Mouse (Mus musculus) neural tube, embryonic 13.5 days (tissue): ENCODE results near the gene Plxna2. TPM values are rescaled to one million over a fixed set of nuclear protein-coding genes. Genes with fewer than 3 reads are reported as not detected.

Experiments used
- ATAC-seq: fragments of 200-750 bp; cut with Nextera tagmentation; 2 replicates; pipeline ENCODE4 v1.8.0; 2017; ENCODE audit warnings: low read depth, mild to moderate bottlenecking, moderate TSS enrichment, moderate library complexity
- H3K27ac ChIP-seq: fragments of 300-500 bp; sonication (generic); replicated peaks from 2 replicates; pipeline ENCODE4 v1.5.1; 2015; ENCODE audit warnings: moderate library complexity, mild to moderate bottlenecking, inconsistent platforms
- H3K27me3 ChIP-seq: fragments of 300-500 bp; sonication (generic); 2 replicates; pipeline ENCODE4 v1.6.1; 2015; ENCODE audit warnings: mild to moderate bottlenecking, inconsistent platforms
- H3K36me3 ChIP-seq: fragments of 300-500 bp; sonication (generic); 2 replicates; pipeline ENCODE4 v1.6.1; 2015; ENCODE audit warnings: mild to moderate bottlenecking, inconsistent platforms
- H3K4me1 ChIP-seq: fragments of 300-500 bp; sonication (generic); replicated peaks from 2 replicates; pipeline ENCODE4 v1.6.1; 2015; ENCODE audit warnings: inconsistent platforms
- H3K4me2 ChIP-seq: fragments of 300-500 bp; sonication (generic); 2 replicates; pipeline ENCODE4 v1.6.1; 2015; ENCODE audit warnings: inconsistent platforms, mild to moderate bottlenecking, moderate library complexity
- H3K4me3 ChIP-seq: fragments of 300-500 bp; sonication (generic); 2 replicates; pipeline ENCODE4 v1.5.1; 2015; ENCODE audit warnings: mild to moderate bottlenecking, inconsistent platforms
- H3K9ac ChIP-seq: fragments of 300-500 bp; sonication (generic); 2 replicates; pipeline ENCODE4 v1.6.1; 2015; ENCODE audit warnings: moderate library complexity, mild to moderate bottlenecking, inconsistent platforms
- H3K9me3 ChIP-seq: fragments of 300-500 bp; sonication (generic); 2 replicates; pipeline ENCODE4 v1.6.1; 2016; ENCODE audit warnings: inconsistent platforms
- WGBS: fragments of 180-500 bp; shearing (Covaris S2); methylation state at CpG from one replicate; pipeline ENCODE4 v1.1.7; 2015; 5-methylcytosine and 5-hydroxymethylcytosine counted together
- polyA plus RNA-seq: library from polyadenylated mRNA; unstranded; fragments of >200 nt; fragmentation: Nextera tagmentation; extraction: Ambion mirVana; gene quantifications from 2 replicates; pipeline ENCODE4 v1.2.1, GENCODE M21; 2015

Plxna2 gene
- polyA plus RNA-seq, 1 experiment from 2014 or later: 42.6 TPM

DNA sequence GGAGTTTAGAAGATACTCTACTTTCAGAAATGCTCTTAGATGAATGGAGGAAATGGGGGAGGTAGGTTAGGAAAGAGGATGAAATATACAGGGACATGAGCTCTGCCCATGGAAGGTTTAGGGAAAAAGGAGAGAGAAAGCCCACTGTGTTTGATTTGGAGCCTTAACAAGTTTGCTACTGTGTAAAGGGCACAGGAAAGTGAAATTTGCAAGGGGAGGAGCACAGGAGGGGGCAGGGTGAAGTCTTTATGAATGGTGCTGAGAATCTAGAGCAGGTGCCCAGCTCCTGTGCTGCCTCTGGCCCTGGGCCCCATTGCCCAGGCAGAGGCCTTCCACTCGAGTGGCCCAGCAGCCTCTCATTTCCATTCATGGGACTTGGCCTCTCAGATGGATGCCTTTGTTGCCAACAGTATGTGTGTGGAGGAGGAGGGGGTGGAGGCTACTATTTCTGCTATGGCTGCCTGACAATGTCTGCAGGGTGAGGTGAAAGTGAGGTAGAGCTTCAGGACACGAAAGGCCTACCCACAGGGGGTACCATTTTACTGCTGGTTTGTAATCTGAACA is 4.7 kb upstream of the Plxna2 start:
- Histone ChIP-seq H3K27ac (no peak overlapping the region), H3K36me3 (no peaks in the 10 kb centered on the region), H3K27me3 (no peaks in the 10 kb centered on the region), H3K4me1 (peaks cover 20% of the 10 kb centered on the region), H3K4me2 (no peak overlapping the region), H3K9ac (no peak overlapping the region), H3K9me3 (no peaks in the 10 kb centered on the region), H3K4me3 (no peak overlapping the region)
- ATAC-seq: peak; percentile 66
- WGBS: 13% methylated on average over 2 of the region's 2 CpGs

- WGBS: 65% methylated on average over 5 of the region's 5 CpGs
- H3K27ac ChIP-seq: no peak overlapping the region
- H3K4me1 ChIP-seq: peaks cover 20% of the 10 kb centered on the region
- H3K27me3 ChIP-seq: no peaks in the 10 kb centered on the region
- H3K4me2 ChIP-seq: no peak overlapping the region
- no peak for ATAC-seq
- no peak overlapping the region for H3K9ac ChIP-seq
- H3K9me3 ChIP-seq: no peaks in the 10 kb centered on the region
- H3K4me3 ChIP-seq: no peak overlapping the region
- H3K36me3 ChIP-seq: no peaks in the 10 kb centered on the region
Observed at GRCm38 (mm10) chr1:194613923-194614830, 3.8 kb upstream of the Plxna2 start.

- H3K4me2 ChIP-seq: no peak overlapping the region
- 39% methylated on average over 1 of the region's 1 CpGs for WGBS
- peaks cover 17% of the 10 kb centered on the region for H3K4me1 ChIP-seq
- no peaks in the 10 kb centered on the region for H3K27me3 ChIP-seq
- no peak overlapping the region for H3K9ac ChIP-seq
- no peak for ATAC-seq
- no peaks in the 10 kb centered on the region for H3K9me3 ChIP-seq
- no peak overlapping the region for H3K4me3 ChIP-seq
- no peak overlapping the region for H3K27ac ChIP-seq
- H3K36me3 ChIP-seq: no peaks in the 10 kb centered on the region
Observed at GRCm38 (mm10) chr1:194616136-194616535, 1.9 kb upstream of the Plxna2 start.

DNA sequence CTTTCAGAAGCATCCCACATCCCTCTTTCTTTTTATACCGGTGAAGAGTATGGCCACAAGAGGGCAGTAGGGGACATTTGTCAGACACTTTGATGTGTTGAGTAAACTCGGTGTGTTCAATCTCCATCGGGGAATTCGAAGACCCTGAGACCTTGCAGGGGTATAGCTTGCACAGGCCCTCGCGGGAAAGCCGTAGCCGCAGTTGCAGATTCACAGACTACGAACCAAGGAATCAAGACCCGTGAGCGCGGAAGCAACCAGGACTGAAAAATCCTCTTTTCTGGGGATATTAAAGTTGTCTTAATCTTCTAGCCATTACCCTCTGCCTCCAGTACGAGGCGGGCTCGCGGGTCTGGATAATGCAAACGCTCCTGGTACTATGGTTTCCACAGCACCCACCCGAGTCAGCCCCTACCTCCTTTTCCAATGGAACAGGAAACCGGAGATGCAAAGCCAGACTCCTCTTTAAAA is 858 bp downstream of the Plxna2 start:
- WGBS: 1% methylated on average over 19 of the region's 19 CpGs
- Histone ChIP-seq H3K36me3 (no peaks in the 10 kb centered on the region), H3K9ac (peak overlapping the region; percentile 99), H3K27me3 (no peaks in the 10 kb centered on the region), H3K4me3 (peak overlapping the region; percentile 99), H3K4me1 (peaks cover 36% of the 10 kb centered on the region), H3K4me2 (peak overlapping the region; percentile 85), H3K27ac (peak overlapping the region; percentile 97), H3K9me3 (no peaks in the 10 kb centered on the region)
- peak; percentile 49; the same call in 1 of the 2 replicates for ATAC-seq

- no peaks in the 10 kb centered on the region for H3K27me3 ChIP-seq
- H3K4me2 ChIP-seq: peak overlapping the region; percentile 85
- peak; percentile 95 for ATAC-seq
- peak overlapping the region; percentile 99 for H3K4me3 ChIP-seq
- peak overlapping the region; percentile 97 for H3K27ac ChIP-seq
- H3K9me3 ChIP-seq: no peaks in the 10 kb centered on the region
- under 1% methylated on average over 62 of the region's 62 CpGs for WGBS
- H3K9ac ChIP-seq: peak overlapping the region; percentile 99
- H3K36me3 ChIP-seq: no peaks in the 10 kb centered on the region
- peaks cover 38% of the 10 kb centered on the region for H3K4me1 ChIP-seq
Observed at GRCm38 (mm10) chr1:194619353-194620244, 1.6 kb downstream of the Plxna2 start.

- no peaks in the 10 kb centered on the region for H3K9me3 ChIP-seq
- H3K27me3 ChIP-seq: no peaks in the 10 kb centered on the region
- peak; percentile 58 for ATAC-seq
- H3K27ac ChIP-seq: peak overlapping the region; percentile 97
- H3K4me1 ChIP-seq: peaks cover 47% of the 10 kb centered on the region
- H3K36me3 ChIP-seq: no peaks in the 10 kb centered on the region
- peak overlapping the region; percentile 85 for H3K4me2 ChIP-seq
- peak overlapping the region; percentile 99 for H3K4me3 ChIP-seq
- peak overlapping the region; percentile 99 for H3K9ac ChIP-seq
- under 1% methylated on average over 55 of the region's 56 CpGs for WGBS
Observed at GRCm38 (mm10) chr1:194620245-194620991, 2.4 kb downstream of the Plxna2 start.

- peaks cover 64% of the 10 kb centered on the region for H3K4me1 ChIP-seq
- H3K27ac ChIP-seq: peak overlapping the region; percentile 97
- H3K27me3 ChIP-seq: no peaks in the 10 kb centered on the region
- H3K9me3 ChIP-seq: no peaks in the 10 kb centered on the region
- H3K4me3 ChIP-seq: peak overlapping the region; percentile 99
- peak overlapping the region; percentile 85 for H3K4me2 ChIP-seq
- peaks cover under 1% of the 10 kb centered on the region; the same call in 1 of the 2 replicates for H3K36me3 ChIP-seq
- 33% methylated on average over 3 of the region's 3 CpGs for WGBS
- peak overlapping the region; percentile 99 for H3K9ac ChIP-seq
- ATAC-seq: no peak
Observed at GRCm38 (mm10) chr1:194622174-194622573, 4.2 kb downstream of the Plxna2 start.

DNA sequence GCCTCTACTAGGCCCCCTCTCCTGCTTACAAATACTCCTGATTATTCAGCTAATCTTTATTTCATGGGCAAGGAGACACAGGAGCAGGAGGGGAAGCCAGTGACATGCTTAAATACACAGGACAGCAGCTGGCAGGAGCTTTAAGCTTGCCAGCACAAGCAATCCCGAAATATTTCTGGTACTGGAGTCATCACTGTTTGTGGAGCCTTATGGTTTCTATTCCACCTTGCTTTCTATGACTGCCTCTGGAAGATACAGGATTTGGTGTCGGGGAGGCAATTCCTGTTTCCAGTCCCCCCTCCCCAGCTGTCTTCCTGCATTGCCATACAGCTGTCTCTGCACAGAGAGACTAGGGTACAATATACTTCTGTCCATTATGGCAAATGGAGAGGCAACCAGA is 4.7 kb downstream of the Plxna2 start:
- H3K27ac ChIP-seq: peak overlapping the region; percentile 97
- no peak for ATAC-seq
- 22% methylated on average over 2 of the region's 2 CpGs for WGBS
- peaks cover 69% of the 10 kb centered on the region for H3K4me1 ChIP-seq
- H3K27me3 ChIP-seq: no peaks in the 10 kb centered on the region
- H3K4me3 ChIP-seq: peak overlapping the region; percentile 99
- H3K9ac ChIP-seq: peak overlapping the region; percentile 99
- H3K4me2 ChIP-seq: peak overlapping the region; percentile 85
- peaks cover 6% of the 10 kb centered on the region; the same call in 1 of the 2 replicates for H3K36me3 ChIP-seq
- H3K9me3 ChIP-seq: no peaks in the 10 kb centered on the region

GRCm38 (mm10) chr1:194623641-194624040 is 5.6 kb downstream of the Plxna2 start:
- Histone ChIP-seq H3K36me3 (peaks cover 8% of the 10 kb centered on the region; the same call in 1 of the 2 replicates), H3K4me3 (peak overlapping the region; percentile 99), H3K9me3 (no peaks in the 10 kb centered on the region), H3K9ac (peak overlapping the region; percentile 99), H3K27me3 (no peaks in the 10 kb centered on the region), H3K27ac (peak overlapping the region; percentile 97), H3K4me1 (peaks cover 79% of the 10 kb centered on the region), H3K4me2 (peak overlapping the region; percentile 85)
- ATAC-seq: no peak
- 48% methylated on average over 3 of the region's 3 CpGs for WGBS

GRCm38 (mm10) chr1:194624411-194624810 is 6.4 kb downstream of the Plxna2 start:
- peak overlapping the region; percentile 99 for H3K9ac ChIP-seq
- peak overlapping the region; percentile 85 for H3K4me2 ChIP-seq
- no peaks in the 10 kb centered on the region for H3K27me3 ChIP-seq
- peaks cover 8% of the 10 kb centered on the region; the same call in 1 of the 2 replicates for H3K36me3 ChIP-seq
- ATAC-seq: no peak
- no peaks in the 10 kb centered on the region for H3K9me3 ChIP-seq
- WGBS: 52% methylated on average over 2 of the region's 2 CpGs
- H3K27ac ChIP-seq: peak overlapping the region; percentile 97
- peaks cover 87% of the 10 kb centered on the region for H3K4me1 ChIP-seq
- H3K4me3 ChIP-seq: peak overlapping the region; percentile 99

DNA sequence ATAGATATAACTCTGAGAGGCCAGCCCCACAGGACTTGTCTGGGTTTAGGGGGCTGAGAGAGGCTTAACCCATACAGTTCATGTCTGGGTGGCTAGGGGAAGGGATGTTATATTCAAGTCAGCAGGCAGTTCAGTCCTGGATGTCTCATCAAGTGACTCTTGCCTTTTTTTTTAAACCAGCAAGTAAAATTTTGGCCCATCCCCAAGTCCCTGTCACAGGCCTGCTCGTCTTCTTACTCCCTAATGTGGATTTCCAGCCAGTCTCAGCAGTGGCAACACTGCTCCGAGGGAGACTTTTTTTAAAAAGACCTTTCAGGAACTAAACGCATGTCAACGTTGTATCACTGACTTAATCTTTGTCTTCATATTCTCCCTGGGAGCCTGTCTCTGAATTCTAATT is 7.0 kb downstream of the Plxna2 start:
- Histone ChIP-seq H3K36me3 (peaks cover 8% of the 10 kb centered on the region; the same call in 1 of the 2 replicates), H3K4me3 (peak overlapping the region; percentile 99), H3K4me2 (peak overlapping the region; percentile 85), H3K4me1 (peaks cover 92% of the 10 kb centered on the region), H3K27ac (peak overlapping the region; percentile 97), H3K27me3 (no peaks in the 10 kb centered on the region), H3K9ac (peak overlapping the region; percentile 99), H3K9me3 (no peaks in the 10 kb centered on the region)
- ATAC-seq: no peak
- WGBS: 23% methylated on average over 4 of the region's 4 CpGs
